Mouse (Mus musculus) layer of hippocampus, adult 2 months (tissue): Measurements from ENCODE around the gene Gm8994. TPM values are rescaled to one million over a fixed set of nuclear protein-coding genes. Genes with fewer than 3 reads are reported as not detected.

ENCODE experiments used
- DNase-seq, 2 experiments: peaks; one replicate each; pipeline ENCODE4 v3.0.0; 2022; ENCODE audit warnings: low spot score in 2 of 2
- H3K27ac ChIP-seq: fragments of 200-600 bp; 2 replicates; pipeline ENCODE4 v1.8.1; 2022
- H3K4me3 ChIP-seq: fragments of 200-600 bp; 2 replicates; pipeline ENCODE4 v1.8.1; 2022; ENCODE audit warnings: mild to moderate bottlenecking
- CTCF ChIP-seq: fragments of 200-600 bp; conservative IDR thresholded peaks from 2 replicates; pipeline ENCODE4 v1.8.1; 2022; ENCODE audit warnings: antibody characterized with exemption, mild to moderate bottlenecking, moderate library complexity
- total RNA-seq, 2 experiments: library from RNA; stranded (reverse); gene quantifications; 2 replicates each; pipeline ENCODE4 v1.2.3; 2021

Gm8994 gene
- total RNA-seq, 2 experiments from 2014 or later: not detected

- Histone ChIP-seq H3K4me3 (no peak overlapping the region), H3K27ac (no peak overlapping the region)
- no peak for DNase-seq
- TF ChIP-seq CTCF: no peak
Measured at GRCm38 (mm10) chr6:136340669-136341068, 13.3 kb downstream of the Gm8994 start.

- TF ChIP-seq CTCF: no peak
- Histone ChIP-seq H3K4me3 (no peak overlapping the region), H3K27ac (no peak overlapping the region)
- no peak for DNase-seq
Measured at GRCm38 (mm10) chr6:136341093-136341492, 13.8 kb downstream of the Gm8994 start.

GRCm38 (mm10) chr6:136343868-136344267 is 16.5 kb downstream of the Gm8994 start:
- TF ChIP-seq CTCF: no peak
- DNase-seq: peak in 1 of 2 experiments; percentile 46

GRCm38 (mm10) chr6:136345034-136345433 is 17.7 kb downstream of the Gm8994 start:
- no peak for TF ChIP-seq CTCF
- DNase-seq: no peak
- peak overlapping the region; percentile 81; the same call in 1 of the 2 replicates for H3K27ac ChIP-seq
- H3K4me3 ChIP-seq: no peak overlapping the region

More at GRCm38 (mm10) chr6:136343868-136344267, 16.5 kb downstream of the Gm8994 start:
- Histone ChIP-seq H3K4me3 (no peak overlapping the region), H3K27ac (peak overlapping the region; percentile 81)

- no peak overlapping the region for H3K27ac ChIP-seq
- DNase-seq: no peak
- no peak for TF ChIP-seq CTCF
- H3K4me3 ChIP-seq: no peak overlapping the region
Measured at GRCm38 (mm10) chr6:136345641-136346040, 18.3 kb downstream of the Gm8994 start.

- H3K27ac ChIP-seq: no peak overlapping the region
- TF ChIP-seq CTCF: peak; percentile 25; the same call in 1 of the 2 replicates
Measured at GRCm38 (mm10) chr6:136347053-136347452, 19.7 kb downstream of the Gm8994 start.

DNA sequence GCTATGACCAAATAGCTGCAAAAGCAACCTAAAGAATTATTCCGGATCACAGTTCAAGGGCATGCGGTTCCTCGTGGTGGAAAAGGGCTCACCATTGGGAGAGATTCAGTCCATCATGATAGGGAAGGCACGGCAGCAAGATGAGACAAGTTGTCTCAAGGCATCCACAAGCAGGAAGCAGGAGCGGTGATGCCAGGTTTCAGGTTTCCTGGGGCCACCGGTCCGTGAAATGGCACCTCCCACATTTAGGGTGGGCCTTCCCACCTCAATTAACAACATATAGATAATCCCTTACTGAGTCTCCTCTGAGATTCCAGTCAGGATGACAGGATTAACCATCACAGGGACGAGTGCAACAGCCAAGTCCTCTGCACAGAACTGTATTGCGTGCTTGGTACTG is 20.3 kb downstream of the Gm8994 start:
- no peak for DNase-seq
- Histone ChIP-seq H3K4me3 (no peak overlapping the region), H3K27ac (no peak overlapping the region)
- no peak for TF ChIP-seq CTCF

More at GRCm38 (mm10) chr6:136347053-136347452, 19.7 kb downstream of the Gm8994 start:
- no peak for DNase-seq
- H3K4me3 ChIP-seq: no peak overlapping the region

- TF ChIP-seq CTCF: peak; percentile 89
- Histone ChIP-seq H3K27ac (peak overlapping the region; percentile 84), H3K4me3 (no peak overlapping the region; the same call in 1 of the 2 replicates)
- peak; percentile 89 to 91 for DNase-seq
Measured at GRCm38 (mm10) chr6:136353399-136354184, 26.3 kb downstream of the Gm8994 start.

GRCm38 (mm10) chr6:136358471-136358870 is 31.1 kb downstream of the Gm8994 start:
- no peak for TF ChIP-seq CTCF
- DNase-seq: peak in 1 of 2 experiments; percentile 32
- Histone ChIP-seq H3K4me3 (no peak overlapping the region), H3K27ac (peak overlapping the region; percentile 55; the same call in 1 of the 2 replicates)

GRCm38 (mm10) chr6:136363313-136363712 is 36.0 kb downstream of the Gm8994 start:
- no peak overlapping the region; the same call in 1 of the 2 replicates for H3K27ac ChIP-seq
- no peak for DNase-seq
- no peak overlapping the region for H3K4me3 ChIP-seq
- TF ChIP-seq CTCF: no peak

DNA sequence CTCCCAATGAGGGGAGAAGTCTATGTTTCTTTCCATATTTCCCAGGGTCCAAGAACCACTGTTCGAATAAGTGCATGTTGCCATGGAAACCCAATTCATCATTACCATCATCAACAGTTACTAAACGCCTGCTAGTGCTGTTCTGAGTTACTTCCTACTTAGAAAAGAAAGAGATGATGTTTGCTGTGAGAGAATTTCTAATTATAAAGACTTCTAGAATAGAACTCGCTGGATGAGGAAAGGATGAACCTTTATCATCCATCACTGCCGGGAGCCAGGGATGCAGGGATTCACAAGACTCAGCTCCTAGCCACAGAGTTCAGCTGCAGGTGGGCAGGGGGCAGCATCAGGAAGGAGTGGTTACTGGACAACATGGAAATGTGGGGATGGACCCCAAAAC is 36.7 kb downstream of the Gm8994 start:
- no peak for DNase-seq
- Histone ChIP-seq H3K27ac (peak overlapping the region; percentile 79), H3K4me3 (no peak overlapping the region)
- TF ChIP-seq CTCF: no peak

GRCm38 (mm10) chr6:136364430-136365098 is 37.2 kb downstream of the Gm8994 start:
- DNase-seq: peak in 1 of 2 experiments; percentile 25
- Histone ChIP-seq H3K27ac (peak overlapping the region; percentile 79), H3K4me3 (no peak overlapping the region)
- TF ChIP-seq CTCF: no peak

DNA sequence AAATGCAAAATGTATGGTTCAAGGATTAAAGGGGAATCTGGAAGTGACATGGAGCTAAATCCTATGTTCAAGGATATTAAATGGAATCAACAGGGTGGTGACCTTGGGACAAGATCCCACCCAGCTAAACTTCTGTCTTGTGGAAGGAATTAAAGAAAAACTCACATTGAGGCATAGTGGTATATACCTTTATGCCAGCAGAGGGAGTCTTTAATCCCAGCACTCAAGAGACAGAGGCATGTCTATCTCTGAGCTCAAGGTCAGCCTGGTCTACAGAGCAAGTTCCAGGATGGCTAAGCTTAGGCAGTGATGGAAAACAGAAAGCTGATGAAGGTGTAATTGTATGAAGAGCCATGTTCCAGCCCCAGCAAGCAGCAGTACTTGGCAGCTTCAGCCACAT is 48.8 kb downstream of the Gm8994 start:
- no peak overlapping the region for H3K27ac ChIP-seq
- no peak overlapping the region for H3K4me3 ChIP-seq
- DNase-seq: no peak
- peak; percentile 28; the same call in 1 of the 2 replicates for TF ChIP-seq CTCF

Other genes starting within 250 kb of the Gm8994 start
- 100 to 1,000 TPM; 343 to 387 TPM for gene Grin2b, start 154.0 kb upstream of the Gm8994 start, total RNA-seq
- not detected for gene E330021D16Rik, start 88.0 kb downstream of the Gm8994 start, total RNA-seq
- gene Atf7ip, start 178.6 kb downstream of the Gm8994 start, total RNA-seq: 100 to 1,000 TPM; 103 to 116 TPM